Mouse (Mus musculus): ENCODE measurements around the gene Gm20696.

The Gm20696 gene

GRCm38 (mm10) chr6:99446801-99447415, 219.7 kb downstream of the Gm20696 start:
- DNase-seq (ENCODE audit: extremely low read depth, insufficient read length, low spot score): peak; percentile 35

GRCm38 (mm10) chr6:99443460-99443859, 223.1 kb downstream of the Gm20696 start:
- no peak for DNase-seq (ENCODE audit: extremely low read depth, insufficient read length, low spot score)

- DNase-seq (ENCODE audit: extremely low read depth, insufficient read length, low spot score): no peak
Observed at GRCm38 (mm10) chr6:99441100-99441499, 225.5 kb downstream of the Gm20696 start.

- no peak for DNase-seq (ENCODE audit: extremely low read depth, insufficient read length, low spot score)
Observed at GRCm38 (mm10) chr6:99440606-99441005, 226.0 kb downstream of the Gm20696 start.

GRCm38 (mm10) chr6:99439878-99440361, 226.7 kb downstream of the Gm20696 start:
- no peak for DNase-seq (ENCODE audit: extremely low read depth, insufficient read length, low spot score)

GRCm38 (mm10) chr6:99439214-99439877, 227.3 kb downstream of the Gm20696 start:
- DNase-seq (ENCODE audit: extremely low read depth, insufficient read length, low spot score): no peak

- peak; percentile 49 for DNase-seq (ENCODE audit: extremely low read depth, insufficient read length, low spot score)
Observed at GRCm38 (mm10) chr6:99436371-99436770, 230.2 kb downstream of the Gm20696 start.

GRCm38 (mm10) chr6:99435140-99435539, 231.5 kb downstream of the Gm20696 start:
- no peak for DNase-seq (ENCODE audit: extremely low read depth, insufficient read length, low spot score)

- no peak for DNase-seq (ENCODE audit: extremely low read depth, insufficient read length, low spot score)
Observed at GRCm38 (mm10) chr6:99433006-99433405, 233.6 kb downstream of the Gm20696 start.

GRCm38 (mm10) chr6:99431941-99432340, 234.7 kb downstream of the Gm20696 start:
- DNase-seq (ENCODE audit: extremely low read depth, insufficient read length, low spot score): no peak

- DNase-seq (ENCODE audit: extremely low read depth, insufficient read length, low spot score): no peak
Observed at GRCm38 (mm10) chr6:99430560-99430959, 236.0 kb downstream of the Gm20696 start.

GRCm38 (mm10) chr6:99429378-99430131, 237.0 kb downstream of the Gm20696 start:
- no peak for DNase-seq (ENCODE audit: extremely low read depth, insufficient read length, low spot score)

- DNase-seq (ENCODE audit: extremely low read depth, insufficient read length, low spot score): no peak
Observed at GRCm38 (mm10) chr6:99428961-99429360, 237.6 kb downstream of the Gm20696 start.

GRCm38 (mm10) chr6:99427301-99427700, 239.3 kb downstream of the Gm20696 start:
- DNase-seq (ENCODE audit: extremely low read depth, insufficient read length, low spot score): no peak

GRCm38 (mm10) chr6:99425044-99425443, 241.6 kb downstream of the Gm20696 start:
- no peak for DNase-seq (ENCODE audit: extremely low read depth, insufficient read length, low spot score)

GRCm38 (mm10) chr6:99420666-99421065, 245.9 kb downstream of the Gm20696 start:
- no peak for DNase-seq (ENCODE audit: extremely low read depth, insufficient read length, low spot score)

GRCm38 (mm10) chr6:99412598-99412997, 254.0 kb downstream of the Gm20696 start:
- DNase-seq (ENCODE audit: extremely low read depth, insufficient read length, low spot score): no peak

- DNase-seq (ENCODE audit: extremely low read depth, insufficient read length, low spot score): no peak
Observed at GRCm38 (mm10) chr6:99409602-99410001, 257.0 kb downstream of the Gm20696 start.

- DNase-seq (ENCODE audit: extremely low read depth, insufficient read length, low spot score): no peak
Observed at GRCm38 (mm10) chr6:99408880-99409279, 257.7 kb downstream of the Gm20696 start.

GRCm38 (mm10) chr6:99403755-99404390, 262.7 kb downstream of the Gm20696 start:
- DNase-seq (ENCODE audit: extremely low read depth, insufficient read length, low spot score): no peak

- no peak for DNase-seq (ENCODE audit: extremely low read depth, insufficient read length, low spot score)
Observed at GRCm38 (mm10) chr6:99402941-99403340, 263.7 kb downstream of the Gm20696 start.
